Mouse (Mus musculus) forebrain, embryonic 11.5 days (tissue): ENCODE measurements at regions not wholly inside any gene's neighbourhood (a gene's known extent, or its start where the extent isn't known, plus 50 kb on each side); places are given as distances from the start of the nearest gene placed in this dataset.

ENCODE experiments used
- ATAC-seq: fragments of 200-750 bp; cut with Nextera tagmentation; replicated peaks from 2 replicates; pipeline ENCODE4 v1.8.0; 2017; ENCODE audit warnings: moderate TSS enrichment; ENCODE audit not compliant: low FRiP score
- DNase-seq: peaks from one replicate; pipeline ENCODE4 v3.0.0-alpha.2; 2017; ENCODE audit warnings: low spot score
- H3K27ac ChIP-seq: fragments of 300-500 bp; sonication (generic); 2 replicates; pipeline ENCODE4 v1.5.1; 2014; ENCODE audit warnings: low read depth, low read length
- H3K27me3 ChIP-seq: fragments of 300-500 bp; sonication (generic); 2 replicates; pipeline ENCODE4 v1.6.1; 2014; ENCODE audit warnings: mild to moderate bottlenecking, low read length, mixed read lengths; ENCODE audit not compliant: control insufficient read depth, insufficient read depth
- H3K36me3 ChIP-seq: fragments of 300-500 bp; sonication (generic); 2 replicates; pipeline ENCODE4 v1.6.1; 2014; ENCODE audit warnings: mild to moderate bottlenecking, low read length, moderate library complexity, mixed read lengths; ENCODE audit not compliant: control insufficient read depth, insufficient read depth
- H3K4me1 ChIP-seq: fragments of 300-500 bp; sonication (generic); replicated peaks from 2 replicates; pipeline ENCODE4 v1.6.1; 2014; ENCODE audit warnings: low read length, mixed read lengths; ENCODE audit not compliant: control insufficient read depth, insufficient read depth
- H3K4me2 ChIP-seq: fragments of 300-500 bp; sonication (generic); 2 replicates; pipeline ENCODE4 v1.6.1; 2014; ENCODE audit warnings: low read depth, mild to moderate bottlenecking, low read length, moderate library complexity, mixed read lengths; ENCODE audit not compliant: severe bottlenecking
- H3K4me3 ChIP-seq: fragments of 300-500 bp; sonication (generic); 2 replicates; pipeline ENCODE4 v1.5.1; 2014; ENCODE audit warnings: low read depth, low read length
- H3K9ac ChIP-seq: fragments of 300-500 bp; sonication (generic); 2 replicates; pipeline ENCODE4 v1.6.1; 2014; ENCODE audit warnings: low read length
- H3K9me3 ChIP-seq: fragments of 300-500 bp; sonication (generic); 2 replicates; pipeline ENCODE4 v1.6.1; 2016; ENCODE audit warnings: low read length, mixed read lengths; ENCODE audit not compliant: control insufficient read depth
- WGBS: fragments of 180-500 bp; shearing (Covaris S2); extraction: QIAGEN DNeasy Blood & Tissue Kit; methylation state at CpG from one replicate; pipeline ENCODE4 v1.1.7; 2014; 5-methylcytosine and 5-hydroxymethylcytosine counted together

DNA sequence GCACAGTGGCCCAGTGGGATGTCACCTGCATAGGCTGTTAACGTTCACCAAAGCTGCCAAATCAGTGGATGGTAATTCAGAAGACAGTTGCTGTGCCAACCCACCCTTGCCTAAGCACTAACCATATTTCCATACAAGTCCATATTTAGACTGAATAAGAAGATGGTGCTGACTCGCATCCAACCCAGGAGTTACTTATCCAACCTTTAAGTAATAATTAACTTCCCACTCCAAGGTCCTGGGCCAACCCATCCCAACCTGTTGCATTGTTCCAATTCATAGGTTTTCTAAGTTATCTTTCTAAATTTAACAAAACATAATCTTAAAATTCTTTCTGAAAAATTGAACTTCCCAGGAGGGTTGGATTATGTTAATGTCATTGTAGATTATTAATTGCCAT, 114.3 kb upstream of the Epb41l3 start:
- ATAC-seq (no peak), DNase-seq (no peak)
- Histone ChIP-seq H3K9ac (no peak overlapping the region), H3K27ac (no peak overlapping the region), H3K4me1 (no peaks in the 10 kb centered on the region), H3K36me3 (no peaks in the 10 kb centered on the region), H3K27me3 (no peaks in the 10 kb centered on the region), H3K9me3 (no peaks in the 10 kb centered on the region), H3K4me3 (no peak overlapping the region), H3K4me2 (no peak overlapping the region)
- WGBS = 92% methylated on average over 2 of the region's 2 CpGs

DNA sequence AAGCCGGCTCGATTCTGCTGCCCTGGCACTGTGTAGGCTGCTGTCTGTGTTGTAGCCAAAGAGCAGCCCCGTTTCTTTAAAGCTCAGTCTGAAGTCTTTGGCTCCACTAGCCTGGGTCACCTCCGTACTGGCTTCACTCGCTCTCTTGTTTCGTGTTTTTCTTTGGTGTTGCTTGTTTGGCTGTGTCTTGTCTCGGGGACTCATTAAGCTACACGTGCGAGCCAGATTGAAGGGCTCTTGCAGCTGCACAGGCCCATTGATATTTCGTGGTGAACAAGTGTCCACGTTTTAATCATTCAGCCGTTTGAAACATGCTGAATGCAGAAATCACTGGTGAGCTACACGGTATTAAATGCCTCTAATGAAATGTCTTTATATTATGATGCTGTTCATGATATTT, 99.9 kb upstream of the Epb41l3 start:
- Histone ChIP-seq H3K36me3 (no peaks in the 10 kb centered on the region), H3K27ac (no peak overlapping the region), H3K4me2 (no peak overlapping the region), H3K9ac (no peak overlapping the region), H3K27me3 (no peaks in the 10 kb centered on the region), H3K4me1 (no peaks in the 10 kb centered on the region), H3K4me3 (no peak overlapping the region), H3K9me3 (no peaks in the 10 kb centered on the region)
- DNase-seq = no peak
- 73% methylated on average over 13 of the region's 13 CpGs for WGBS
- ATAC-seq = no peak

DNA sequence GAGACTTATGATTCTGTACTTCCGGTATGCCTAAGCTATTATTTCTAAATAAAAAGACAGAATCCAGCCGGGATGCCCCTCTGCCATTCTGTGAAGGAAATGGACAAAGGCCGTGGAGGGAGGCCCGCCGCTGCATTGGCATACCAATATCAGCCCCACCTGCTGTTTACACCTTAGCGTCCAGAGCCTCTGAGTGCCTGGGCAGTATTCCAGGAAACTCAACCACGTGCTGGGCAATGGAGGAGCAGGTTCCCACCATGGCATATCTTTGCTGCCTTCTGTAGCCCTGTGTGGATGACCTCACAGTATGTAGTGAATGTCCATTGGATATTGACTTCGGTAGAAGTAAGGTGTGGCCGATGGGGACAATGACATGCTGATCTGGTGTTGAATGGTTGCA, 97.3 kb upstream of the Epb41l3 start:
- Histone ChIP-seq H3K4me1 (no peaks in the 10 kb centered on the region), H3K4me3 (no peak overlapping the region), H3K4me2 (no peak overlapping the region), H3K9ac (no peak overlapping the region), H3K36me3 (no peaks in the 10 kb centered on the region), H3K9me3 (no peaks in the 10 kb centered on the region), H3K27me3 (no peaks in the 10 kb centered on the region), H3K27ac (no peak overlapping the region)
- ATAC-seq (no peak), DNase-seq (no peak)
- 86% methylated on average over 9 of the region's 9 CpGs for WGBS

DNA sequence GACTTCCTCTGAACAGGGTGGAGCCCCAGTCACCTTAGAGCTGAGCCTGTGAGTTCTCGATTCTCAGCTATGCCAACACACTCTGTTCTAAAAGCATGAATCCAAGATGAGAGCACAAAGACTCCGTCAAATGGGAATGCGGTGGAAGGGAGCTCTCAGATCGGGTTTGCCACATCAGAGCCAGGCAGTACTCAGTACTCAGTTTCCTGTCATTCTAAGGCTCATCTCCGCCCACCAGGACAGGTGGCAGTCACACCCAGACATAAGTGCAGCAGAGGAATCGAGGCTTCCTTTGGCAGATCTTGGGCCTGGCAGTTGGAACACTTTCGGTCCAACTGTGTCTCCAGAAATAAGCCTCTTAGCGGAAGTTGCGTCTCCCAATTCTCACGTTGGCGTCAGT, 94.4 kb upstream of the Epb41l3 start:
- no peaks in the 10 kb centered on the region for H3K9me3 ChIP-seq
- H3K36me3 ChIP-seq = no peaks in the 10 kb centered on the region
- no peaks in the 10 kb centered on the region for H3K27me3 ChIP-seq
- H3K4me1 ChIP-seq = no peaks in the 10 kb centered on the region
- DNase-seq = no peak
- WGBS = 91% methylated on average over 11 of the region's 11 CpGs
- no peak overlapping the region for H3K4me2 ChIP-seq
- ATAC-seq = no peak
- no peak overlapping the region for H3K27ac ChIP-seq
- no peak overlapping the region for H3K9ac ChIP-seq
- no peak overlapping the region for H3K4me3 ChIP-seq

DNA sequence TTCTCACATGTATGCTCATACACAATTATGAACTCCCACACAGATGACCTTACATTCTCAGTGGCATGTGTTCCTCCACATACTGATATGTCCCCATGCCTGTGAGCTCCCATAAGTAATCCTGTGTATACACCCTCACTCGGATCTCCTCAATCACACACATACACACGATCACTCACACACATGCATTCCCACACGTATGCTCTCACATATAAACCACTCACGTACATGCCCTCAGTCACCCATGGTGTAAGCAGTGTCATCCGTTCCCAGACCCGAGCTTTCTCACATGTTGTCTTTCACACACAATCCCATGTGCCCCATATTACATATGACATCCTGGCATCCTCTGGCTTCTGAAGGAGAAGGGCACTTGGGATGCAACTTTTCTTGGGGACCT, 93.4 kb upstream of the Epb41l3 start:
- H3K36me3 ChIP-seq = no peaks in the 10 kb centered on the region
- no peaks in the 10 kb centered on the region for H3K27me3 ChIP-seq

DNA sequence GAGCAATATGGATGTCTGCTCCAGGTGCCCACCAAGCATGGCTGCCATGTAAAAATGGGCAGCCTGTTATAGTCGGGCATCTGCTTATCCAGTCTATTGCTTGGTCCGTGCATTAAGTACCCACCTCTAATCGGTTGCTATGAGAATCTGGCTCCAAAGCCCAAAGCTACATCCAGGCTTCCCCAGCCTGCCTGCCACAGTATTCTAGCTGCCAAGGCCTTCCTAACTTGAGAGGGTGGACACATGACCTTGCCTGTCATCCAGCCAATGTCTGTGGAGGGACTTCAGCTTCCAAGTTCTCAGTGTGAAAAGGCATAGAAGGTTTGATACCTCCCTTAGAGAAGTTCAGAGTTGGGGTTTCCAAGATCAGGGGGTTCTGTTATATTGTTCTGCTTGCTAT, 75.6 kb upstream of the Epb41l3 start:
- no peak overlapping the region for H3K9ac ChIP-seq
- no peaks in the 10 kb centered on the region for H3K9me3 ChIP-seq
- H3K27ac ChIP-seq = no peak overlapping the region
- WGBS = 94% methylated on average over 3 of the region's 3 CpGs
- no peaks in the 10 kb centered on the region for H3K4me1 ChIP-seq
- H3K36me3 ChIP-seq = no peaks in the 10 kb centered on the region
- H3K4me3 ChIP-seq = no peak overlapping the region
- H3K27me3 ChIP-seq = no peaks in the 10 kb centered on the region
- H3K4me2 ChIP-seq = no peak overlapping the region
- no peak for DNase-seq
- no peak for ATAC-seq

More for the DNA sequence above, 93.4 kb upstream of the Epb41l3 start:
- WGBS = 89% methylated on average over 6 of the region's 6 CpGs
- no peak overlapping the region for H3K4me3 ChIP-seq
- H3K4me1 ChIP-seq = no peaks in the 10 kb centered on the region
- no peaks in the 10 kb centered on the region for H3K9me3 ChIP-seq
- ATAC-seq = no peak
- H3K4me2 ChIP-seq = no peak overlapping the region
- H3K9ac ChIP-seq = no peak overlapping the region
- no peak overlapping the region for H3K27ac ChIP-seq
- no peak for DNase-seq

DNA sequence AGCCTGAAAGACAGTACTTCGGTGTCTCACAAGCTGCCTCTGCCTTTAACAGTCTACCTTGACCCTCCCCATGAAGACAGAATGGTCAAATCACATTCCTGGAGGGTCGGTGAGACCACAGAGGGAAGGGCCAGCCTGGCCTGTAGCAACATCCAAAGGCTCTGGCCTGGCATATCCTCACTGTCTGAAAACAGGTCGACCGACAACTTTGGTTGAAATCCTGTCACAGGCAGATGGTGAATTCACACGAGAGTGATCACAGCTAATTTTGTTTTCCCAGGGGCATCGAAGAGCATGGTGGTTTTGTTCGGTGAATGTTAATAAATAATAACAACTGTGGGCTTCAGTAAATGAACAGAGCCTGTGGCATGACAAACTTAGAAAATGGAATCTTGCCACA, 71.4 kb upstream of the Epb41l3 start:
- H3K4me2 ChIP-seq = no peak overlapping the region
- DNase-seq (no peak), ATAC-seq (no peak)
- 73% methylated on average over 7 of the region's 7 CpGs for WGBS
- no peak overlapping the region for H3K9ac ChIP-seq
- H3K9me3 ChIP-seq = no peaks in the 10 kb centered on the region
- no peak overlapping the region for H3K4me3 ChIP-seq
- no peak overlapping the region for H3K27ac ChIP-seq
- H3K27me3 ChIP-seq = no peaks in the 10 kb centered on the region
- H3K4me1 ChIP-seq = no peaks in the 10 kb centered on the region
- no peaks in the 10 kb centered on the region for H3K36me3 ChIP-seq

DNA sequence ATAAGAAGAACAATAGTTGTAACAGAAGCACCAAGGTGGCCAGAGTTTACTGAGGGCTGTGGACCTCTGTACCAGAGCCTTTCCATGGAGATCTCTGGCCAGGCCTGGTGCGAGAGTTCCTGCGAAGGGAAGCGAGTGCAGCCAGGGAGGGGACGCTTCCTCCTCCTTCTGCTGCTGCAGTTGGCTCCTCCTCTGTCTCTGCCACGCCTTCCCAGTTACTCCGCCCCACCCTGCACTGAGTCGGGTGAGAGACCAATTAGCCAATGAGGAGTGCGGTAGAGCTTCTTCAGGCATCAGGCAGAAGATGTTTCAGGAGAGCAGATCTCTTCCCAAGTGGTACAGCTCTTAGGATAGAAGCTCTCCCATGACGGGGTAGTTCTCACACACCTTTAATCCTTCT, 69.2 kb upstream of the Epb41l3 start:
- H3K4me1 ChIP-seq = no peaks in the 10 kb centered on the region
- H3K4me3 ChIP-seq = no peak overlapping the region
- H3K9ac ChIP-seq = no peak overlapping the region
- no peak overlapping the region for H3K4me2 ChIP-seq
- H3K36me3 ChIP-seq = no peaks in the 10 kb centered on the region
- 38% methylated on average over 9 of the region's 9 CpGs for WGBS
- H3K27me3 ChIP-seq = no peaks in the 10 kb centered on the region
- ATAC-seq (peak; percentile 75), DNase-seq (no peak)
- H3K27ac ChIP-seq = no peak overlapping the region
- H3K9me3 ChIP-seq = no peaks in the 10 kb centered on the region
